Mouse (Mus musculus) CH12.LX (cell line): ENCODE measurements around the gene Hsd11b2.

Source experiments
- NRF1 ChIP-seq: IDR thresholded peaks from 2 replicates; pipeline ENCODE4 v1.6.1; 2014; ENCODE audit warnings: low read depth, mild to moderate bottlenecking, inconsistent platforms, low read length, improper control_type of control experiment, moderate library complexity
- POLR2AphosphoS2 ChIP-seq: IDR thresholded peaks from 2 replicates; pipeline ENCODE4 v1.6.1; 2011; ENCODE audit warnings: low read depth, low read length, improper control_type of control experiment

DNA sequence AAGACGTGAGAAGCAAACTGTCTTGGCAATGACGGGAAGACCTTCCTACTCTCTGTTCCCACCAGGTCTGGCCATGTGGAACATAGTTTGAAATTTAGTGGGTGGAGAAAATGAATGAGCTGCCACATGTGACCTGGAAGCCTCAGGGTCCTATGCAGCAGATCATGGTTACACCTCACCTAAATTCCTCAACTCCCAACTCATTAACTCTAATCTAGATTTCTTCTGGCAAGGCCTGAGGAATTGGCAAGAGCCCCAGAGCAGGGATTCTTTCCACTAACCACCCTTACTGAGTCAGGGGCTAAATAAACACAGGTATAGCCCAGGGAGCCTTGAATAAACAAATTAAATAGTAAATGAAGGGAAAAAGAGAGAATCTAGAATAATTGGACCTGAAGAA is 33.5 kb downstream of the Hsd11b2 start:
- TF ChIP-seq POLR2AphosphoS2 (no peak), NRF1 (no peak)
